Mouse (Mus musculus) frontal cortex, adult (tissue): ENCODE data around the gene Dyrk3.
A peak's percentile ranks its signal among the peaks of the same experiment; 100 is the strongest.

Source experiments
- ATAC-seq: cut with Nextera tagmentation; 2 replicates; pipeline ENCODE4 v1.9.2; 2017; ENCODE audit warnings: mild to moderate bottlenecking, moderate library complexity, mixed read lengths; ENCODE audit not compliant: low TSS enrichment

Dyrk3 gene

GRCm38 (mm10) chr1:131112576-131112975, 25.6 kb downstream of the Dyrk3 start:
- ATAC-seq: no peak

DNA sequence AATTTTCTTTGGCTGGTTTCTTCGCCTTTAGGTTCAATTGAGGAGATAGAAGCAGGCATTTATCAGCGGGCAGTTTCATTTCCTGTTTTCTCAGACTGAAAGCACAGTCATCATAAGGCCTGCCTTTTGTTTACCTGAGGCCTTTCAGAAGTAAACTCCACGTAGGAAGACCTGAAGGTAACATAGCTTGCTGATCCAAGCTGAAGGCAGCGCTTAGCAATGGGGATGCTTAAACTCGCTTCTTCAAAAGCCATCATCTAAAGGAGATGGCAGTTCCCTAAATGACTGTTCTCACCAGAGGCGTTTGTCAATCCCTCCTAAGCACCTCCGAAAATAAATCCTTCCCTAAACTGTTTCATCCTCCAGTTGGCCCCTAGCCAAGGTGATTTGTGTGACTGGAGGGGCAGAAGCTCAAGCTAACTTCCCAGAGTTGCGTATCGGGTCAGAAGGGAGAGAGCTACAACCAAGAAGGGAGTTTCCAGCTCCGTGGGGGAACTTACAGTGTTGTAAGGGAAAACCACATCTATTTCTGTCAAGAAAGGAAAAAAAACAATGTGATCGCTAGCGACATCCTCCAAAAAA, 27.5 kb downstream of the Dyrk3 start:
- ATAC-seq: 0 out of 2 replicates have a peak, but pooled peaks have one; percentile 32

- ATAC-seq: no peak
These were observed 30.4 kb downstream of the Dyrk3 start for GRCm38 (mm10) chr1:131107575-131108308.

DNA sequence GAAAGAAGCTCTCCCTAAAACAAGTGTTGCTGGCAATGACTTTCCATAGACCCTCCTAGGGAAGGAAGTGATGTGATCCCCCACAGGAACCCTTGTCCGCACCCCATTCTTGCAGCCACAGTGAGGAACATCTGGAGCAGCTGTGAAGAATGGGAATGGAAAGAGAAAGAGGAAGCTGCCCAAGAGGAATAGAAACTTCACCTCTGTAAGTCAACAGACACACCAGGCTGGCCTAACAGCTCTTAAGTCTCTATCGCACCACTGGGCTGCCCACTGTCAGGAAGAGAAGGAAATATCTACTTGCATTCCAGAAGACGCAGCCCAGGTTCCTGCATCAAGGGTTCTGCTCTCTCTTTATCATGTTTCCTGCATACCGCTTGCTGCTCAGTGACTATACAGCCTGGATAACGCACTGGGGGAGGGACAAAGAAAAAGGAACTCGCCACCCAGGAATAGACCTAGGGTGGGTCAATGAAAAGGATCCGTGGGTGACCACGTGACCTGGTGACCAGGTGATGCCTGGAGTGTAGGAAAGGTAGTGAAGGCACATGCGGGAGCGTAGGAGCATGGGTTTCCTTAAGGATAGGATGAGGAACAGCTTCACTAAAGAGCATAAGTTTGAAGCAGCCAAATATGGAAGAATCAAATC, 34.2 kb downstream of the Dyrk3 start:
- no peak for ATAC-seq

- ATAC-seq: 0 out of 2 replicates have a peak, but pooled peaks have one; percentile 28
These were observed 37.3 kb downstream of the Dyrk3 start for GRCm38 (mm10) chr1:131100808-131101207.

DNA sequence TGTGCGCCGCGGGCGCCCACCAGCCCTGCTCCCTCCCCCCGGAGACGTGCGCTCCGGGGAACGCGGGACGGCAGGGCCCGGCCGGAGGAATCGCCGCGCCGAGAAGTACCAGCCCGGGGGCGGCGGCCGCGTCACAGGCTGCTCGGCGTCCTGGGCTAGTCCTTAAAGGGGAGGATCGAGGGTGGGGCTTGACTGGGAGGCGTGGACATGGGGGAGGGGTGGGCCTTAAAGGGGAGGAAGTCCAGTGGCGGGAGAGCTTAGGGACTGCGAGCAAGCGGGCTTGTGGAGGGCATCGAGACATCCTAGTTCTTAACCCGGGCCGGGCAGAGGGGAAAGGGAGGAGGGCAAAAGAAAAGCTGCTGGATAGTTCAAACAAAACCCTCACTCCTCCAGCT, 40.4 kb downstream of the Dyrk3 start, which contains the start of gene Mapkapk2:
Gene Mapkapk2 (minus strand): TSS at position 127 of the 395 bp plus-strand sequence.
- ATAC-seq: peak; percentile 86

GRCm38 (mm10) chr1:131096803-131097699, 41.1 kb downstream of the Dyrk3 start:
- peak; percentile 35 for ATAC-seq

- no peak for ATAC-seq
These were observed 41.9 kb downstream of the Dyrk3 start for GRCm38 (mm10) chr1:131096132-131096695.

DNA sequence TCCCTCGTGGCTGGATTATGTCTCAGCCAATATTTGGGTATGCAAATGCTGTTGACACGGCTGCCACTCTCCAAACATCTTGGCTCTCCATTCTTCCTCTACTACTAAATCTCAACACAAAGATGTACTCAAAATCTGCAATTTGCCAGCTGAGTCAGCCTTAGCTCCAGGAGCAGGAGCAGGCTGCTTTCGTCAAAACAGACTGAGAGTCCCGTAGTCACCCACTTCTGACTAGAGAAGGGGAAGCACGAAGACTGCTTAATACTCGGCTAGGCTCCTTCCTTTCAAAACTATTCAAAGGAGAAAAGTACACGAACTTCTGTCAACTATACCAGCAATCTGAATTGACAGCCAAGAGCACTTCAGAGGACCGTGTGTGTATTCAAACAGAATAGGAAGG, 42.6 kb downstream of the Dyrk3 start:
- no peak for ATAC-seq

DNA sequence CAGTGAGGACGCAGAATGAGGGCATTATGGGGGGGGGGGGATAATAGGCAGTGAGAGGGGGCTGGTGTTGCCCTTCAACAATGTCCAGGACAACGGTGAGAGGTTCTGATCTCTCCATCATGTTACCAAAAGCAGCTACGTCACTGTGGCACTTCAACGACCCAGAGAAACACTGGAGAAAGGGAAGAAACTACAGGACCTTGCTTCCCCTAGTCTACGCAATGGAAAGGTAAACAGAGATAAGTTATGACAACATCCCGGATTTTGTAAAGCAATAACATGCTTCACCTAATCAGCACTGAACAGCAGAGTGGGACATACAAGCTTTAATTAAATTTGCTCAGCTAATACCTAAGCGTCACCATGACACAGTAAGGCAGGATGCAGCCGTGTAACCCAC, 44.3 kb downstream of the Dyrk3 start:
- no peak for ATAC-seq

DNA sequence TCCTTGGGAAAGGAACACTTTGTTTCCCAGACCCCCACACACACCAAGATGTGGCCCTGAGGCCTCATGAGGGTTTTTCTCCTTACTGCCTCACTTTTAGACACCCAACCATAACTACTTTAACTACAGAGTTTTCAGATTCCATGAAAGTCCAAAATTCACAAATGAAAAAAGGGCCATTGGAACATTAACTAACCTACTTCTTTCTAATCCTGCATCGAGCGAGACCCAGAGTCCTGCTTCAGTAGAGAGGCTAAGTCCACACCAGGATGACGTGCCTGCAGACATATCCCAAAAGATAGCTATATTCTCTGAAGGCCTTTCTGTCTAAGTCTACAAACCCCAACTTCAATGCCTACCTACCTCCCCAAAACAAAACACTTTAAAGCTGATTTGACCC, 45.3 kb downstream of the Dyrk3 start:
- ATAC-seq: no peak

DNA sequence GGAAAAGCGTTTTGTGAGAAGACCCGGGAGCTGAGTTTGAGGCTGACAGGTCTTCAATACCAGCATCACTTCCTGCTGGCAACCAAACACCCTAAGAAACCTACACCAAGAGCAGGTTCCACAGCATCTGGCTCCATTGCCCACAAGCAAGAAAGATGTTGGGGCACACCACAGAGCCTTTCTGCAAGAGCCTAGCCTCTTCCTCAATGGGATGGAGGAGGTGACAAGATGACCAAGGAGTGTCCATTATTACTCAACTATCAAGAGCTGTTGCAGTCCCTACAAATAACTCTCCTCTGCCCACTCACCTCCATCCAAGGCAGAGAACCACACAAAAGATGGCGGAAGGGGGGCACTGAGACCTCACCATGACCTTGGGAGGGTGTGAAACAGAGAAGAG, 46.0 kb downstream of the Dyrk3 start:
- no peak for ATAC-seq

DNA sequence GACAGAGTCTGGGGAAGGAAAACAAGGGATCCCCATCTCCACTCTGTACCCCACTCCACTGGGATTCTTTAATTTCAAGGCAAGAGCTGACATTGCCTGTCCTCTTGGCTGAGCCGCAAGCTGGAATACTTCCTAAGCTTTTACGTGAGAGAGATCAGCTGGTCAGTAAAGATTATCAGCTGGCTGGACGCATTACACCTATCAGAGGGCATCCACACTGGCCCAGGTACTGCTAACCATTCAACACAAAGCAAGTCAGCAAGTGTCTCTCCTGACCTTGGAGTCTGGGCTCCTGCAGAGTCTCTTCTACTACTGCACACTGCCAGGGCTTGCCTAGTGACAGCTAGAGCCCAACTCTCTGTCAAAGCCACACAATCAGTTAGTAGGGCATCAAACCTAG, 46.7 kb downstream of the Dyrk3 start:
- ATAC-seq: no peak

DNA sequence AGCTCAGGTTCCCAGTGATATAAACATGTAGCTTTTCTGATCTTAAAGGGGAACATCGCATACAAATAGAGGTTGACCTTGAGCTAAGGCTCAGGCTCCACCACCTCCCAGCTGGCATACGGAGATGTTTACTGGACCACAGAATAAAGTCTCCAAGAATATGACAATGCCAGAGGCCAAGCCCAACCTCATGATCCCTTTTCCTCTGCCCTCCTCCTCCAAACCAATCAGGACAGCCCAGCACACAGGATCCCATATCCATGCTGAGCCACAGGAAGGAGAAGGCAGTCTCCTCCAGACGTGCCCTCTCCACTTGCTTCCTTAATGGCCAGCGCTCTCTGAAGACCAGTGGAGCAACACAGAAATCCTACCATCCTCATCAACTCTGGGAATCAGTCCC, 47.3 kb downstream of the Dyrk3 start:
- no peak for ATAC-seq

GRCm38 (mm10) chr1:131090261-131090660, 47.9 kb downstream of the Dyrk3 start:
- no peak for ATAC-seq

DNA sequence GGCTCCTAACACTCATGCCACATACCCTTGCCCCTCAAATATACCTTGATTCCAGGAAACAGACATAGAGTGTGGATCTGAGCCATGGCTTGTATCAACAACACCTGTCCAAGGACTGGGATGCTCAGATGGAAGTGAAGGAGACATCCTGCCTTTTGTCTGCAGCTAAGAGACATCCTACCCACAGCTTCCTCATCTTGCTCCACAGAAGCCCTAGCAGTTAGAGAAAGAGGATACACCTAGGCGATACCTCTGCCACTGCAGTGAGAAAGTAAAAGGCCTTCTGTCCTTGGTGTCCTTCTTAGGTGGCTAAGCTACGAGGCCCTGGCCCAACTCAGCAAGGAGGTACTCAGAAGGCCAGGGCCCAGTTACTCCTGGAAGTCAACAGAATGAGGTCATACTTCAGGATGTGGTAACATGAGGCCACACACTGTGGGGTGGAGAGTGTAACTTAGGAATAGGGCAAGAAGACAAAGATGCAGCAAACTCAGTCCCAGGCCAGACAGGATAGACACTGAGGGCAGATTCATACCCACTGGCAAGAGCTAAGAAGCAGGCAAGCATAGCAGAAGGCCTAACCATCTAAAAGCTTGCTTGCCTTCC, 48.5 kb downstream of the Dyrk3 start:
- no peak for ATAC-seq

GRCm38 (mm10) chr1:131088547-131088946, 49.6 kb downstream of the Dyrk3 start:
- ATAC-seq: no peak

GRCm38 (mm10) chr1:131086907-131087306, 51.2 kb downstream of the Dyrk3 start:
- ATAC-seq: no peak

DNA sequence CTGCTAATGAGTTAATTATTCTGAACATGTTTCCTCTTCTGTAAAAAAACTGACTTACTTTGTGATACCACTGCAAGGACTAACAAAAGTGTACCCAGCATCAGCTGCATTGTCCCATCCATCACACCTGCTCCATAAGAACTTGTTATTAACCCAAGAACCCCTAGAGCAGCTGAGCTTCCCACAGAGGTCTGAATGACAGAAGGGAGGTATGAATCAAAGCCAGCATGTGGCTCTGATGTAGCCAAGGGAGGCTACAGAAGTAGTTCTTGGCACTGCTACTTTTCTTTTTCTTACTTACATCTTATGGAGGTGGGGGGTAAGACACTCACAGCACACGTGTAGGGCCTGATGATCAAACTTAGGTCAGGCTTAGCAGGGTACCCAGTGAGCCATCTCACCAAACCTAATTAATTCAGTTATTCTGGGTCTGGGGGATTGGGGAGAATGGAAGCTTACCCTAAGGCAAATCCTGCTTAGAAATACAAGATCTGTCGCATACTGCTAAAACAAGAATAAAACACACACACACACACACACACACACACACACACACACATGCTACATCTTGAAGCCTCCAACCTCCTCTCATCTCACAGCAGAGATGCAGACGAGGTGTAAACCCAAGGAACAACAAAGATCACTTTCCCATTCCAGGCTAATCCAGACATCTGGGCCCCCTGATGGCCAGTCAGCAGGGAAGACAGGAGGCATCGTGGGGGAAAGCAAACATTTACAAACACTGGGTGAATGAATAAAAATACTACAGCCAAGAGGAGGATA, 52.0 kb downstream of the Dyrk3 start:
- ATAC-seq: 0 out of 2 replicates have a peak, but pooled peaks have one; percentile 20

DNA sequence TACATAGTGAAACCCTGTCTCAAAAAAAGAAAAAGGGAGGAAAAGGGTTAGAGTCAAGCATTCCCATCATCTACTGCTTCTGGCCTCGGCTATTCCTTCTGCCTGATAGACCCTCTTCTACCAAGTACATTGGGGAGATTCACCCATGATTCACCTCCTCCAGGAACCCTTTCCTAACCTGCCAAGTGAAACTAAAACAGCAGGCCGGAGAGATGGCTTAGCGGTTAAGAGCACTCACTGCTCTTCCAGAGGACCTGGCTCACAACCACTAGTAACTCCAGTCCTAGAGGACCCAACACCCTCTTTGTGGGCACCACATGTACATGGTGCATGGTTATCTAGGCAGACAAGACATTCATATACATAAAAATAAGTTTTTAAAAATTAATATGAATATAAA, 52.9 kb downstream of the Dyrk3 start:
- ATAC-seq: no peak
